Mouse (Mus musculus) lung, embryonic 15.5 days (tissue): ENCODE results near the gene Shtn1. TPM values are rescaled to one million over a fixed set of nuclear protein-coding genes. Genes with fewer than 3 reads are reported as not detected.

Experiments used
- ATAC-seq: fragments of 200-750 bp; cut with Nextera tagmentation; 2 replicates; pipeline ENCODE4 v1.8.0; 2017; ENCODE audit warnings: moderate number of reproducible peaks, borderline replicate concordance; ENCODE audit not compliant: low FRiP score, low TSS enrichment; ENCODE audit errors: extremely low read depth
- H3K27ac ChIP-seq: fragments of 300-500 bp; sonication (generic); 2 replicates; pipeline ENCODE4 v1.5.1; 2015; ENCODE audit warnings: moderate library complexity, mild to moderate bottlenecking, inconsistent platforms
- H3K27me3 ChIP-seq: fragments of 300-500 bp; sonication (generic); 2 replicates; pipeline ENCODE4 v1.6.1; 2015; ENCODE audit warnings: inconsistent platforms
- H3K36me3 ChIP-seq: fragments of 300-500 bp; sonication (generic); 2 replicates; pipeline ENCODE4 v1.6.1; 2015; ENCODE audit warnings: inconsistent platforms
- H3K4me1 ChIP-seq: fragments of 300-500 bp; sonication (generic); 2 replicates; pipeline ENCODE4 v1.6.1; 2015; ENCODE audit warnings: inconsistent platforms
- H3K4me2 ChIP-seq: fragments of 300-500 bp; sonication (generic); 2 replicates; pipeline ENCODE4 v1.6.1; 2015; ENCODE audit warnings: inconsistent platforms, mild to moderate bottlenecking, moderate library complexity
- H3K4me3 ChIP-seq: fragments of 300-500 bp; sonication (generic); 2 replicates; pipeline ENCODE4 v1.5.1; 2015; ENCODE audit warnings: mild to moderate bottlenecking, inconsistent platforms
- H3K9ac ChIP-seq: fragments of 300-500 bp; sonication (generic); 2 replicates; pipeline ENCODE4 v1.6.1; 2015; ENCODE audit warnings: inconsistent platforms
- H3K9me3 ChIP-seq: fragments of 300-500 bp; sonication (generic); 2 replicates; pipeline ENCODE4 v1.6.1; 2016; ENCODE audit warnings: inconsistent platforms
- WGBS: fragments of 180-500 bp; shearing (Covaris S2); methylation state at CpG from one replicate; pipeline ENCODE4 v1.1.7; 2015; 5-methylcytosine and 5-hydroxymethylcytosine counted together
- polyA plus RNA-seq: library from polyadenylated mRNA; unstranded; fragments of >200 nt; fragmentation: Nextera tagmentation; extraction: Ambion mirVana; gene quantifications from 2 replicates; pipeline ENCODE4 v1.2.1, GENCODE M21; 2015

Gene Shtn1
- polyA plus RNA-seq, 1 experiment from 2014 or later = 5.8 TPM

- H3K9me3 ChIP-seq = no peaks in the 10 kb centered on the region
- no peak overlapping the region for H3K4me2 ChIP-seq
- H3K27me3 ChIP-seq = peaks cover 22% of the 10 kb centered on the region; the same call in 1 of the 2 replicates
- no peaks in the 10 kb centered on the region for H3K36me3 ChIP-seq
- H3K9ac ChIP-seq = no peak overlapping the region
- no peak overlapping the region for H3K4me3 ChIP-seq
- H3K4me1 ChIP-seq = no peaks in the 10 kb centered on the region
- 86% methylated on average over 8 of the region's 8 CpGs for WGBS
- ATAC-seq = no peak
- H3K27ac ChIP-seq = no peak overlapping the region
Measured at GRCm38 (mm10) chr19:58954779-58955178, 121.1 kb downstream of the Shtn1 start.

GRCm38 (mm10) chr19:58952236-58952635, 123.7 kb downstream of the Shtn1 start:
- no peak overlapping the region for H3K4me3 ChIP-seq
- no peaks in the 10 kb centered on the region for H3K4me1 ChIP-seq
- WGBS = 59% methylated on average over 12 of the region's 13 CpGs
- H3K9ac ChIP-seq = no peak overlapping the region
- no peaks in the 10 kb centered on the region for H3K36me3 ChIP-seq
- peaks cover 22% of the 10 kb centered on the region; the same call in 1 of the 2 replicates for H3K27me3 ChIP-seq
- no peaks in the 10 kb centered on the region for H3K9me3 ChIP-seq
- ATAC-seq = no peak
- H3K4me2 ChIP-seq = no peak overlapping the region
- H3K27ac ChIP-seq = no peak overlapping the region

- H3K4me3 ChIP-seq = no peak overlapping the region
- H3K36me3 ChIP-seq = no peaks in the 10 kb centered on the region
- no peaks in the 10 kb centered on the region for H3K9me3 ChIP-seq
- no peak overlapping the region for H3K4me2 ChIP-seq
- H3K9ac ChIP-seq = no peak overlapping the region
- H3K4me1 ChIP-seq = no peaks in the 10 kb centered on the region
- H3K27ac ChIP-seq = no peak overlapping the region
- no peak for ATAC-seq
- H3K27me3 ChIP-seq = peaks cover 22% of the 10 kb centered on the region; the same call in 1 of the 2 replicates
- WGBS = 79% methylated on average over 3 of the region's 3 CpGs
Measured at GRCm38 (mm10) chr19:58951521-58951920, 124.4 kb downstream of the Shtn1 start.

- peaks cover 11% of the 10 kb centered on the region for H3K4me1 ChIP-seq
- 76% methylated on average over 7 of the region's 7 CpGs for WGBS
- H3K27ac ChIP-seq = no peak overlapping the region
- H3K4me2 ChIP-seq = no peak overlapping the region
- no peaks in the 10 kb centered on the region for H3K36me3 ChIP-seq
- H3K9me3 ChIP-seq = no peaks in the 10 kb centered on the region
- H3K9ac ChIP-seq = no peak overlapping the region
- ATAC-seq = no peak
- no peak overlapping the region for H3K4me3 ChIP-seq
- H3K27me3 ChIP-seq = no peaks in the 10 kb centered on the region; the same call in 1 of the 2 replicates
Measured at GRCm38 (mm10) chr19:58945959-58946358, 129.9 kb downstream of the Shtn1 start.

GRCm38 (mm10) chr19:58942841-58943828, 132.8 kb downstream of the Shtn1 start, which contains the start of the genes Eno4 and Hspa12a:
Eno4 (plus strand) TSS chr19:58943425.
Hspa12a (minus strand) TSS chr19:58943654.
- Histone ChIP-seq H3K4me1 (peaks cover 11% of the 10 kb centered on the region), H3K4me2 (peak within 1 kb of the TSS; percentile 97), H3K9ac (peak within 1 kb of the TSS; percentile 54), H3K9me3 (no peaks in the 10 kb centered on the region), H3K4me3 (peak within 1 kb of the TSS; percentile 76), H3K27ac (peak within 1 kb of the TSS; percentile 62; the same call in 1 of the 2 replicates), H3K27me3 (no peaks in the 10 kb centered on the region), H3K36me3 (no peaks in the 10 kb centered on the region)
- WGBS = under 1% methylated on average over 65 of the region's 65 CpGs
- peak; percentile 97 for ATAC-seq

- H3K4me1 ChIP-seq = no peaks in the 10 kb centered on the region
- H3K9me3 ChIP-seq = no peaks in the 10 kb centered on the region
- no peak overlapping the region for H3K4me2 ChIP-seq
- no peak overlapping the region for H3K4me3 ChIP-seq
- peaks cover 17% of the 10 kb centered on the region for H3K27me3 ChIP-seq
- ATAC-seq = no peak
- no peak overlapping the region for H3K9ac ChIP-seq
- H3K27ac ChIP-seq = no peak overlapping the region
- H3K36me3 ChIP-seq = no peaks in the 10 kb centered on the region
- WGBS = 18% methylated on average over 4 of the region's 4 CpGs
Measured at GRCm38 (mm10) chr19:58933062-58933461, 142.8 kb downstream of the Shtn1 start.

GRCm38 (mm10) chr19:58931081-58931800, 144.7 kb downstream of the Shtn1 start:
- Histone ChIP-seq H3K27me3 (peaks cover 17% of the 10 kb centered on the region), H3K4me2 (no peak overlapping the region), H3K9ac (no peak overlapping the region), H3K36me3 (no peaks in the 10 kb centered on the region), H3K4me3 (no peak overlapping the region), H3K4me1 (no peaks in the 10 kb centered on the region), H3K27ac (no peak overlapping the region), H3K9me3 (no peaks in the 10 kb centered on the region)
- 39% methylated on average over 16 of the region's 16 CpGs for WGBS
- ATAC-seq = no peak

Other genes with a start within 250 kb of the Shtn1 start
- 1.3 and 1.4 TPM in 2 replicates for gene Eno4, start 132.7 kb downstream of the Shtn1 start, polyA plus RNA-seq
- 4.4 and 5.1 TPM in 2 replicates for gene Hspa12a, start 132.4 kb downstream of the Shtn1 start, polyA plus RNA-seq
- gene Vax1, start 94.0 kb upstream of the Shtn1 start, polyA plus RNA-seq = not detected in 2 replicates
- not detected in 2 replicates for gene Kcnk18, start 143.1 kb upstream of the Shtn1 start, polyA plus RNA-seq
- gene Slc18a2, start 184.8 kb upstream of the Shtn1 start, polyA plus RNA-seq = 5.5 and 6.0 TPM in 2 replicates
- 18.4 TPM in 2 replicates for gene Rps12-ps3, start 246.2 kb upstream of the Shtn1 start, polyA plus RNA-seq